Mouse (Mus musculus) C2C12 (cell line): Measurements from ENCODE around the gene Nav2. TPM values are rescaled to one million over a fixed set of nuclear protein-coding genes. Genes with fewer than 3 reads are reported as not detected.

Source experiments
- H3K27me3 ChIP-seq: one replicate; pipeline ENCODE4 v1.6.1; 2011; ENCODE audit not compliant: control insufficient read depth, insufficient read depth, insufficient read length
- H3K36me3 ChIP-seq: one replicate; pipeline ENCODE4 v1.6.1; 2011; ENCODE audit not compliant: control insufficient read depth, insufficient read depth
- H3K4me3 ChIP-seq: one replicate; pipeline ENCODE4 v1.5.1; 2011; ENCODE audit warnings: mild to moderate bottlenecking, control low read depth; ENCODE audit not compliant: poor library complexity, insufficient read depth, severe bottlenecking
- H3K79me2 ChIP-seq: one replicate; pipeline ENCODE4 v1.6.1; 2011; ENCODE audit not compliant: control insufficient read depth, insufficient read depth
- H3K79me3 ChIP-seq: one replicate; pipeline ENCODE4 v1.6.1; 2011; ENCODE audit warnings: low read depth, control low read depth
- H3ac ChIP-seq: one replicate; pipeline ENCODE3; 2011; ENCODE audit warnings: low read depth; ENCODE audit not compliant: control insufficient read depth, insufficient read length
- CEBPB ChIP-seq: IDR thresholded peaks from one replicate; pipeline ENCODE4 v1.6.1; 2011; ENCODE audit warnings: low read depth, mild to moderate bottlenecking, control low read depth, moderate library complexity
- CTCF ChIP-seq: IDR thresholded peaks from one replicate; pipeline ENCODE4 v1.5.1; 2011; ENCODE audit not compliant: control insufficient read depth, insufficient read depth, insufficient read length
- FOSL1 ChIP-seq: IDR thresholded peaks from one replicate; pipeline ENCODE4 v1.8.0; 2011; ENCODE audit warnings: mild to moderate bottlenecking, low read length; ENCODE audit not compliant: poor library complexity, insufficient read depth, severe bottlenecking
- MAX ChIP-seq: IDR thresholded peaks from one replicate; pipeline ENCODE4 v1.6.1; 2011; ENCODE audit warnings: mild to moderate bottlenecking, control low read depth
- MYOD1 ChIP-seq: IDR thresholded peaks from one replicate; pipeline ENCODE4 v1.6.1; 2011; ENCODE audit warnings: low read depth; ENCODE audit not compliant: control insufficient read depth, insufficient read length
- MYOG ChIP-seq: IDR thresholded peaks from one replicate; pipeline ENCODE4 v1.6.1; 2011; ENCODE audit not compliant: control insufficient read depth, insufficient read length; ENCODE audit errors: extremely low read depth
- USF1 ChIP-seq: IDR thresholded peaks from one replicate; pipeline ENCODE4 v1.6.1; 2011; ENCODE audit warnings: low read depth, mild to moderate bottlenecking, control low read depth, moderate library complexity
- polyA plus RNA-seq: library from polyadenylated mRNA; unstranded; fragments of >200 nt; fragmentation: generic; extraction: Trizol; gene quantifications from one replicate; pipeline ENCODE4 v1.2.1, GENCODE M21; 2012; ENCODE audit warnings: missing spikeins

The Nav2 gene
- polyA plus RNA-seq, 1 experiment, result 4.7 TPM

- Histone ChIP-seq H3ac (no peak overlapping the region), H3K79me2 (no peaks in the 10 kb centered on the region), H3K27me3 (no peaks in the 10 kb centered on the region), H3K36me3 (no peaks in the 10 kb centered on the region), H3K4me3 (no peak overlapping the region), H3K79me3 (no peaks in the 10 kb centered on the region)
- no peak for TF ChIP-seq MAX
- TF ChIP-seq CEBPB, result no peak
- TF ChIP-seq CTCF, result no peak
- no peak for TF ChIP-seq USF1
Observed at GRCm38 (mm10) chr7:49402526-49402925, 494.0 kb downstream of the Nav2 start.

- Histone ChIP-seq H3K4me3 (no peak overlapping the region), H3K79me2 (no peaks in the 10 kb centered on the region), H3K79me3 (no peaks in the 10 kb centered on the region), H3ac (no peak overlapping the region), H3K36me3 (peaks cover 18% of the 10 kb centered on the region), H3K27me3 (no peaks in the 10 kb centered on the region)
- TF ChIP-seq MYOD1 (no peak), FOSL1 (no peak), MYOG (no peak), MAX (no peak), USF1 (no peak), CTCF (no peak), CEBPB (no peak)
Observed at GRCm38 (mm10) chr7:49407688-49408087, 499.2 kb downstream of the Nav2 start.

- Histone ChIP-seq H3K4me3 (no peak overlapping the region), H3K79me3 (no peaks in the 10 kb centered on the region)
- no peak for TF ChIP-seq MYOG
- no peak for TF ChIP-seq MAX
- no peak for TF ChIP-seq CTCF
- TF ChIP-seq FOSL1, result no peak
- no peak for TF ChIP-seq CEBPB
- no peak for TF ChIP-seq USF1
- TF ChIP-seq MYOD1, result no peak
Observed at GRCm38 (mm10) chr7:49408625-49409024, 500.1 kb downstream of the Nav2 start.

GRCm38 (mm10) chr7:49409265-49409664, 500.7 kb downstream of the Nav2 start:
- H3K79me3 ChIP-seq, result no peaks in the 10 kb centered on the region
- H3K79me2 ChIP-seq, result no peaks in the 10 kb centered on the region
- H3K4me3 ChIP-seq, result no peak overlapping the region

More at GRCm38 (mm10) chr7:49408625-49409024, 500.1 kb downstream of the Nav2 start:
- peaks cover 18% of the 10 kb centered on the region for H3K36me3 ChIP-seq
- no peak overlapping the region for H3ac ChIP-seq
- no peaks in the 10 kb centered on the region for H3K27me3 ChIP-seq
- no peaks in the 10 kb centered on the region for H3K79me2 ChIP-seq

GRCm38 (mm10) chr7:49410188-49410587, 501.7 kb downstream of the Nav2 start:
- Histone ChIP-seq H3K79me2 (no peaks in the 10 kb centered on the region), H3K4me3 (no peak overlapping the region), H3ac (no peak overlapping the region), H3K79me3 (no peaks in the 10 kb centered on the region), H3K27me3 (no peaks in the 10 kb centered on the region), H3K36me3 (peaks cover 18% of the 10 kb centered on the region)
- TF ChIP-seq MYOD1 (no peak), FOSL1 (no peak), USF1 (no peak), MAX (no peak), MYOG (no peak), CTCF (no peak), CEBPB (no peak)

More at GRCm38 (mm10) chr7:49409265-49409664, 500.7 kb downstream of the Nav2 start:
- H3K36me3 ChIP-seq, result peaks cover 18% of the 10 kb centered on the region
- H3K27me3 ChIP-seq, result no peaks in the 10 kb centered on the region
- TF ChIP-seq CEBPB (no peak), MYOG (no peak), FOSL1 (no peak), MAX (no peak), MYOD1 (no peak), CTCF (no peak)
- no peak overlapping the region for H3ac ChIP-seq

GRCm38 (mm10) chr7:49410892-49411291, 502.4 kb downstream of the Nav2 start:
- Histone ChIP-seq H3K4me3 (no peak overlapping the region), H3K36me3 (peaks cover 18% of the 10 kb centered on the region), H3K79me2 (no peaks in the 10 kb centered on the region), H3K79me3 (no peaks in the 10 kb centered on the region), H3K27me3 (no peaks in the 10 kb centered on the region), H3ac (no peak overlapping the region)
- no peak for TF ChIP-seq MYOG
- no peak for TF ChIP-seq CTCF
- no peak for TF ChIP-seq MAX
- TF ChIP-seq FOSL1, result no peak
- TF ChIP-seq MYOD1, result no peak
- no peak for TF ChIP-seq USF1
- TF ChIP-seq CEBPB, result no peak
